Mouse (Mus musculus) thymus, adult 18-20 months (tissue): ENCODE results near the gene Wbp4.

Experiments
- DNase-seq, 2 experiments: peaks; one replicate each; pipeline ENCODE4 v3.0.0; 2022; ENCODE audit warnings: mixed read lengths in 2 of 2

The Wbp4 gene

DNA sequence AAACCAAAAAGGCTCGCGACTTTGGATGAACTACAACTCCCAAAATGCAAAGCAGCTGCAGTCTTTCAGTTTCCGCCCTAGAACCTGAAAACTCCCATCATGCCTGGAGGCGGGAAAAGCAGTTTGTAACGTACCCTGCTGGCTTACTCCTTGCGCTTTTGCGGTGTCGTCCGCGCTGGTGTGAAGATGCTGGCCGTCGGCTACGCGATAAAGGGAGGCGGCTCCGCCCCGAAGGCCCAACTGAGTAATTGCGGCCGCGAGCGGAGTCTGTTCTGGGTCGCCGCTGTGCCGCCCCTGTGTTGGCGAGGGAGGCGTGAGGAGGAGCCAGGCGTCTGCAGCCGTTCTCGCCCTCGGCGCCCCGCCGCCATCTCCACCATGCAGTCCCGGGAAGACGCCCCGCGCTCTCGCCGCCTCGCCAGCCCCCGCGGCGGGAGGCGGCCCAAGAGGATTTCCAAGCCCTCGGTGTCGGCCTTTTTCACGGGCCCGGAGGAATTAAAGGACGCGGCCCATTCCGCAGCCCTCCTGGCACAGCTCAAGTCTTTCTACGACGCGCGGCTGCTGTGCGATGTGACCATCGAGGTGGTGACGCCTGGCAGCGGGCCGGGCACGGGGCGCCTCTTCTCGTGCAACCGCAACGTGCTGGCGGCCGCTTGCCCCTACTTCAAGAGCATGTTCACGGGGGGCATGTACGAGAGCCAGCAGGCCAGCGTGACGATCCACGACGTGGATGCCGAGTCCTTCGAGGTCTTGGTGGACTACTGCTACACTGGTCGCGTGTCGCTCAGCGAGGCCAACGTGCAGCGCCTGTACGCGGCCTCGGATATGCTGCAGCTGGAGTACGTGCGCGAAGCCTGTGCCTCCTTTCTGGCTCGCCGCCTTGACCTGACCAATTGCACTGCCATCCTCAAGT, 29.4 kb downstream of the Wbp4 start, which contains the start of gene Kbtbd6:
Gene Kbtbd6, plus strand, starts transcription at position 155 of the 910 bp plus-strand sequence.
- DNase-seq: peak; percentile 54 to 72

DNA sequence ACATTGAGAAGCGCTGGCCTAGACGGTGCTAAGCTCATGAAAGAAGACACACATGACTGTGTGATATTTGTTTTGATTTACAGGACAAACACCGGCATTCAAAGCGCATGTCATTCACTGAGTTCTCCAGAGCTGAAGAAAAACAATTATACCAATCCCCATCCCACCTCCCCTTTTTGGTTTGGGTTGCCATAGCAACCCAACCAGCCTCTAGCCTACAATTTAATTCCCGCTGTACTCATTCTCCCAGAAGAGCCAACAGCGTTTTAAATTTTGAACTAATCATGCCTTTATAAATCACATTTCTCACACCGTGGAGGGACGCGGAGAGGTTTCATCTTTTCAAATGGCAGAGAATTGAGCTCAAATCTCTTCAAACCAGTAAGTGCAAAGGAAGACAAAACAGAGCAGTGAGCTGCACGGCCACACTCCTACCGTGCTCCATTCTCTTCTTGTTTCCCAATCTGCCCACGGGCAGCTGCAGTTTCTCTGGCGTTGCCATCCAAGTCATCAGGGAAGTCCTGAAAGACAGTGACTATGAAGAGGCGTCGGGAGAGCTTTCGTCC, 36.2 kb downstream of the Wbp4 start:
- DNase-seq: no peak

DNA sequence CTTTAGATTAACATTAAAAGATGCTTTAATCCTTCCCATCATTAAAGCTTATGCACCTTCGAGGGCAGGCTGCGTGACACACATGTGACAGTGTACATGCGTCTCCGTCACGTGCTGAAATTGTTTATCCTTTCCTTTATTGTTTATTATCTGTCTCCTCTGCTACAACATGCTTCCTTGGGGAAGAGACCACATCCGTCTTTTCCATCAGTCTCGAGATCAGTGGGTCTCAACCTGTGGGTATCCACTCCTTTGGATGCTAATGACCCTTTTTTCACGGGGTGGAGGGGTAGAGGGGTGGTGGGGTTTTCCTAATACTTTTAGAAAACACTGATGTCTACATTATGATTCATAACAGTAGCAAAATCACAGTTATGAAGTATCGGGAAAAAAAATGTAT, 36.7 kb downstream of the Wbp4 start:
- DNase-seq: no peak

DNA sequence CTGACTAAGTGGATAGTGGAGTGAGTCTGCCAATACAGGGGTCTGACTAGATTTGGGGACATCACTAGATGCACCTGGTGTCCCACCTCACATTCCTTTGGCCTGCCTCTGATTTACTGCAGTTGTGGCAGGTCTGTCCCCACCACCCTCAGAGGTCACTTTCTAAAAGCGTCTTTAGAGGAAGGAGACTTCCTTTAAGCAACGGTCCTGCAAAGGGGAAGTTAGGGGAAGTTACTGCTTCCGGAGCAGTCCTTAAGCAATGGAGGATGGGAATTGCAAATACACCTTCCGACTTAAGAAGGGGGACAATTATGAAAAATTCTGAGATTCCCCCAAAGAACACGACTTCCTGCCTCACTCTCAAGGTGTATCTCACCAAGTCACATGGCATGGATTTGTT, 39.9 kb downstream of the Wbp4 start:
- no peak for DNase-seq

DNA sequence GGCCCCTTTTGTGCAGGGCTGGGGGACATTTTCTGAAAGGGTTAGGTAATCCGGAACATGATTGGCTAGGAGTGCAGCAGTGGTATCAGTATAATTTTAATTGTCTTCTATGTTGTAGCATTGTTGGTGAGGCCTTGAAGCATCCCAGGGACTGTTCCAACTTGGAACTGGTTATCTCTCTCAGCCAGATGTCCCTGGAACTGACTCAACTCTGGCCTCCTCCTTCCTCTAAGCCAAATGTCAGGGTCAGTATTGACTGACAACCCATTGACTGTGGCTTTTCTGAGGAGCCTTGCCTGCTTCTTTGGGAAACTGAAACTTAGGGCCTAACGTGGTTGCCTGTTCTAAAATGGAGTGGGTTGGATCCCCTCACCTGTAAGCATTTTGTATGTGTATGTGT, 40.7 kb downstream of the Wbp4 start:
- no peak for DNase-seq

DNA sequence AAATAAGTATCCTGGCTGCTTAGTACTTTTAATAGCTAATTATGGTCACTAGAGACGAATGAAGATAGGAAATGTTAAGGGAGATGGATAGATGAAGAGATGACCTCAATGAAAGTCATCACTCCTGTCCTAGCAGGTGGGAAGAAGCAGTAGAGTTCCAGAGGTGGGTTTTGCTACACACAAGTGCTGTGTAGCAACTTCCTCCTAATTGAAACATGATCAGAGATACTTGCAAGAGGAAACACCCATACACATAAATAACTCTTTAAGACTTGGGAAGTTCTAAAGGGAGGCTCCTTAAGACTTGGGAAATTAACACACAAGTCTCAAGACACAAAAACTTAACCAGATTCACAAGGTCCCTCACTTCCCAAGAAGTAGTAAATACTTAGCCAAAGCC, 47.3 kb downstream of the Wbp4 start:
- no peak for DNase-seq

DNA sequence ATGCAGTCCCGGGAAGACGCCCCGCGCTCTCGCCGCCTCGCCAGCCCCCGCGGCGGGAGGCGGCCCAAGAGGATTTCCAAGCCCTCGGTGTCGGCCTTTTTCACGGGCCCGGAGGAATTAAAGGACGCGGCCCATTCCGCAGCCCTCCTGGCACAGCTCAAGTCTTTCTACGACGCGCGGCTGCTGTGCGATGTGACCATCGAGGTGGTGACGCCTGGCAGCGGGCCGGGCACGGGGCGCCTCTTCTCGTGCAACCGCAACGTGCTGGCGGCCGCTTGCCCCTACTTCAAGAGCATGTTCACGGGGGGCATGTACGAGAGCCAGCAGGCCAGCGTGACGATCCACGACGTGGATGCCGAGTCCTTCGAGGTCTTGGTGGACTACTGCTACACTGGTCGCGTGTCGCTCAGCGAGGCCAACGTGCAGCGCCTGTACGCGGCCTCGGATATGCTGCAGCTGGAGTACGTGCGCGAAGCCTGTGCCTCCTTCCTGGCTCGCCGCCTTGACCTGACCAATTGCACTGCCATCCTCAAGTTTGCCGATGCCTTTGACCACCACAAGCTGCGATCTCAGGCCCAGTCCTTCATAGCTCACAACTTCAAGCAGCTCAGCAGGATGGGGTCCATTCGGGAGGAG, 54.5 kb downstream of the Wbp4 start:
- peak in 1 of 2 experiments; percentile 12 for DNase-seq

DNA sequence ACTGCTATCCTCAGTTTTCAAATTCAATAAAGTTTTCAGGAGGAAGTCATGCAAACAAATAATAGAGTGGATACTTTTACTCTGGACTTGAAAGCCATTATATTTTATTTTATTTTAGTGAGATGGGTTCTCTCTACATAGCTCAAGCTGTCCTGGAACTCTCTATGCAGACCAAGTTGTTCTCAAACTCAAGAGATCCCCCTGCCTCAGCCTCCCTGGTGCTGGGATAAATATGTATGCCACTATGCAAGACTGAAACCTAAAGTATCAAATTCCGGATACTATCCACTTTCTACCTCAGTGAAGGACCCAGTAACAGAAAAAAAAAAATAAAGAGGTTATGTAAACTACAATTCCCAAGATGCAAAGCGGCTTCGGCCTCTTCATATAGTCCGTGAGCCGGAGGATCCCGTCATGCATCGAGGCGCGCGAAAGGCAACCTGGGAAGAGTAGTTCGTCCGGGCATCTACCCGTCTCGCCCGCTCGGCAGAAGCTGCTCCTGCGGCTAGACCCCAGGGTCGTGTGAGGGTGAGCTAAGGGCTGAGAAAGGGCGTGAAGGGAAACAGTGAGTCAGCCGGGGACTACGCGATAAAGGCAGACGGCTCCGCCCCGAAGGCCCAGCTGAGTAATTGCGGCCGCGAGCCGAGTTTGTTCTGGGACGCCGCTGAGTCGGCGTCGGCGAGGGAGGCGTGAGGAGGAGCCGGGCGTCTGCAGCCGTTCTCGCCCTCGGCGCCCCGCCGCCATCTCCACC, 55.2 kb downstream of the Wbp4 start, which contains the start of gene Kbtbd7:
Gene Kbtbd7, plus strand, starts transcription at position 533 of the 751 bp plus-strand sequence.
- peak; percentile 94 to 96 for DNase-seq

DNA sequence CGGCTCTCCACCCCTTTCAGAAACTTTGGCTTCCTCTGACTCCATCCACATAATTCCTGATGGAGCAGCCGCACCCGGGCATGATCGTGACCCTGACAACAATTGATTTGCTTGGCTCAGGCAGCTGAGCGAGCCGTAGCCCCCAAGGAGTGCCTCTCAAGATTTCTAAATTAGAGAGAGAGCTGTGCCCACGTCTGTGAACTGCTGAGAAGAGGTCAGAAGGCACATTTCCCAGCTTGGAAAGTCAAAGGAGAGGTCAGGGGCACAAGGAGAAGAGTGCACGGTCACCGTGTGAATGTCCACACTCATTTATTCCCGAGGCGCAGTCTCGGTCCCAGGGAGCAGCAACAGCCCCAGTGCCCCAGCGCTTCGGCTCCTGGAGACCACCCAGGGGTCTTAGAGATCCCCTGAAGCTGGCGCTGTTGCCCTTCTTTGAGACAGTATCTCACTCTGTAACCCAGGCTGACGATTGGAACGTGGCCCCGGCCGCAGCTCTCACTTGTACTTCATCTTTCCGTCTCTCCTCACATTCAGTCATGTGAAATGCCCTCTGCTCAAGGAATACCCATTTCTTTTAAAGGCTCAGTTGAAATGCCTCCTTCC, 61.1 kb downstream of the Wbp4 start:
- DNase-seq: no peak

DNA sequence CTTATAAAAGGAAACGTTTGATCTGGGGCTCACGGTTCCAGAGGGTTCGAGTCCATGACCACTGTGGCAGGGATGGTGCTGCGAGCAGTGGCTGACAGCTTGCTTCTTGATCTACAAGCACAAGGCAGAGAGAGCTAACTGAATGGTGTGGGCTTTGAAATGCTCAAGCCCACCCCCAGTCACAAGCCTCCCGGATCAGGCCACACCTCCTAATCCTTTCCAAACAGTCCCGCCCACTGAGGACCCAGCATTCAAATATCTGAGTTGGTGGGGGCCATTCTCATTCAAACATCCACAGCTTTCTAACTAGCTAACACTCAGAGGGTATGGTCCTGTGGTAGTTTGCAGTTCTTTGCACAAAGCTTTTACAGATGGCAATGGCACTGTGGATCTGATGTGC, 68.2 kb downstream of the Wbp4 start:
- DNase-seq: no peak

DNA sequence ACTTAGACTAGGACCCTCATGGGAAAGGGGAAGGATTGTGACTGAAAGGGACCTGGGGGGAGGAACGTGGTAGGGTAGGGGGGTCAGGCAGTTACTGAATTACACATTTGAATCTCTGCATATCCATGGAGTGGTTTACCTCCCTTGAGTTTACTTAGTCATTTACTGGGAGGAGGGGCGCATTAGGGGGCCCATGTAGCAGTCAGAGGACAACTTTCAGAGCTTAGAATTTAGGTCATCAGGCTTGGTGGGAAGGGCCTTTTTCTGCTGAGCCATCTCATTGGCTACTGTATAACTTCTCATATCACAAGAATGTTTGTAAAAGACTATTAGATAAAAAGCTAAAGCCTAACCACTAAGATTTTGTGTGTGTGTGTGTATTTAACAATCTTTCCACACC, 70.7 kb downstream of the Wbp4 start:
- DNase-seq: no peak
